Mouse (Mus musculus) MEL (cell line): ENCODE data around the gene D430041D05Rik. TPM values are rescaled to one million over a fixed set of nuclear protein-coding genes. Genes with fewer than 3 reads are reported as not detected.

ENCODE experiments used
- DNase-seq: peaks from one replicate; pipeline ENCODE4 v3.0.0; 2011; ENCODE audit warnings: low read depth, low spot score
- H3K27ac ChIP-seq: 2 replicates; pipeline ENCODE4 v1.5.1; 2012; ENCODE audit warnings: low read depth, mild to moderate bottlenecking, control low read depth, low read length, moderate library complexity; ENCODE audit not compliant: control insufficient read depth
- H3K27me3 ChIP-seq, 2 experiments: fragments of 150-350 bp in 1 of 2; sonication (generic) in 1 of 2; 2 replicates each; pipeline ENCODE4 v1.6.1; 2012; ENCODE audit warnings: low read length in 2 of 2, mild to moderate bottlenecking in 2 of 2, improper control_type of control experiment in 1 of 2, moderate library complexity in 1 of 2; ENCODE audit not compliant: insufficient read depth in 2 of 2, control insufficient read depth in 1 of 2
- H3K36me3 ChIP-seq, 2 experiments: 2 replicates each; pipeline ENCODE4 v1.6.1; 2012 to 2014; ENCODE audit warnings: low read length in 2 of 2, improper control_type of control experiment in 1 of 2, inconsistent platforms in 1 of 2, mild to moderate bottlenecking in 1 of 2; ENCODE audit not compliant: insufficient read depth in 2 of 2, control insufficient read depth in 1 of 2
- H3K4me1 ChIP-seq, 2 experiments: fragments of 150-350 bp in 1 of 2; sonication (generic) in 1 of 2; 2 replicates each; pipeline ENCODE4 v1.6.1; 2012; ENCODE audit warnings: low read length in 2 of 2, improper control_type of control experiment in 1 of 2, mild to moderate bottlenecking in 1 of 2; ENCODE audit not compliant: insufficient read depth in 2 of 2, control insufficient read depth in 1 of 2
- H3K4me3 ChIP-seq, 2 experiments: fragments of 150-350 bp in 1 of 2; sonication (generic) in 1 of 2; 2 replicates each; pipeline ENCODE4 v1.5.1; 2012; ENCODE audit warnings: low read depth in 2 of 2, low read length in 2 of 2, mild to moderate bottlenecking in 2 of 2, moderate library complexity in 2 of 2, control low read depth in 1 of 2, improper control_type of control experiment in 1 of 2; ENCODE audit not compliant: control insufficient read depth in 1 of 2, insufficient read depth in 1 of 2
- H3K79me2 ChIP-seq: 2 replicates; pipeline ENCODE4 v1.6.1; 2012; ENCODE audit warnings: mild to moderate bottlenecking, low read length, moderate library complexity; ENCODE audit not compliant: control insufficient read depth, poor library complexity, insufficient read depth
- H3K9ac ChIP-seq: 2 replicates; pipeline ENCODE4 v1.6.1; 2012; ENCODE audit warnings: low read depth, mild to moderate bottlenecking, control low read depth, low read length, moderate library complexity; ENCODE audit not compliant: control insufficient read depth, poor library complexity, severe bottlenecking
- H3K9me3 ChIP-seq: fragments of 150-350 bp; sonication (generic); replicated peaks from 2 replicates; pipeline ENCODE4 v1.6.1; 2012; ENCODE audit warnings: mild to moderate bottlenecking, low read length, improper control_type of control experiment, moderate library complexity; ENCODE audit not compliant: insufficient read depth
- E2F4 ChIP-seq: IDR thresholded peaks from 2 replicates; pipeline ENCODE4 v1.6.1; 2011; ENCODE audit warnings: low read depth, low read length, improper control_type of control experiment, borderline replicate concordance
- ETS1 ChIP-seq: IDR thresholded peaks from 2 replicates; pipeline ENCODE4 v1.6.1; 2012; ENCODE audit warnings: low read depth, mild to moderate bottlenecking, inconsistent platforms, low read length, improper control_type of control experiment, moderate library complexity
- GATA1 ChIP-seq: IDR thresholded peaks from 2 replicates; pipeline ENCODE4 v1.6.1; 2011; ENCODE audit warnings: low read depth, low read length, improper control_type of control experiment
- JUND ChIP-seq: IDR thresholded peaks from 2 replicates; pipeline ENCODE4 v1.6.1; 2011; ENCODE audit warnings: low read depth, mild to moderate bottlenecking, improper control_type of control experiment, low read length
- KAT2A ChIP-seq: conservative IDR thresholded peaks from 2 replicates; pipeline ENCODE4 v1.6.1; 2012; ENCODE audit warnings: low read depth, low read length, improper control_type of control experiment, inconsistent platforms
- MEF2A ChIP-seq: IDR thresholded peaks from 2 replicates; pipeline ENCODE4 v1.6.1; 2014; ENCODE audit warnings: low read depth, mild to moderate bottlenecking, inconsistent platforms, low read length, improper control_type of control experiment; ENCODE audit not compliant: poor library complexity, insufficient replicate concordance, severe bottlenecking; ENCODE audit errors: extremely low read depth
- MYB ChIP-seq: IDR thresholded peaks from 2 replicates; pipeline ENCODE4 v1.6.1; 2011; ENCODE audit warnings: mild to moderate bottlenecking, low read depth, low read length, improper control_type of control experiment
- POLR2AphosphoS2 ChIP-seq: IDR thresholded peaks from 2 replicates; pipeline ENCODE4 v1.6.1; 2011; ENCODE audit warnings: low read length, improper control_type of control experiment
- POLR2AphosphoS5 ChIP-seq: IDR thresholded peaks from 2 replicates; pipeline ENCODE4 v1.6.1; 2012; ENCODE audit warnings: low read depth, borderline replicate concordance, mild to moderate bottlenecking, inconsistent platforms, low read length, moderate library complexity, mixed read lengths
- RCOR1 ChIP-seq: IDR thresholded peaks from 2 replicates; pipeline ENCODE4 v1.6.1; 2012; ENCODE audit warnings: low read depth, mild to moderate bottlenecking, inconsistent platforms, low read length, improper control_type of control experiment
- SMC3 ChIP-seq: IDR thresholded peaks from 2 replicates; pipeline ENCODE4 v1.6.1; 2011; ENCODE audit warnings: low read depth, low read length, improper control_type of control experiment
- ZKSCAN1 ChIP-seq: IDR thresholded peaks from 2 replicates; pipeline ENCODE4 v1.6.1; 2012; ENCODE audit warnings: low read depth, mild to moderate bottlenecking, inconsistent platforms, low read length, improper control_type of control experiment, moderate library complexity
- ZMIZ1 ChIP-seq: IDR thresholded peaks from 2 replicates; pipeline ENCODE4 v1.6.1; 2012; ENCODE audit warnings: low read depth, mild to moderate bottlenecking, inconsistent platforms, low read length, improper control_type of control experiment, moderate library complexity
- ZNF384 ChIP-seq: IDR thresholded peaks from 2 replicates; pipeline ENCODE4 v1.6.1; 2012; ENCODE audit warnings: low read depth, mild to moderate bottlenecking, inconsistent platforms, low read length, improper control_type of control experiment
- polyA plus RNA-seq, 2 experiments: library from polyadenylated mRNA; stranded (reverse) in 1 of 2; unstranded in 1 of 2; fragments of >175 nt in 1 of 2; fragments of >200 nt in 1 of 2; gene quantifications; 2 replicates each; pipeline versions ENCODE4 v1.2.1 to v1.2.4; 2012; ENCODE audit warnings: low replicate concordance in 2 of 2, low read depth in 1 of 2; ENCODE audit not compliant: insufficient read length in 2 of 2, insufficient read depth in 1 of 2, missing spikeins in 1 of 2
- total RNA-seq: library from RNA; depleted of rRNA; stranded (reverse); fragments of 300-350 nt; gene quantifications from 2 replicates; pipeline ENCODE4 v1.2.3, GENCODE M21; 2012

Gene D430041D05Rik
- total and polyA plus RNA-seq, 3 experiments: 0.46 to 1.1 TPM; not detected in 1

DNA sequence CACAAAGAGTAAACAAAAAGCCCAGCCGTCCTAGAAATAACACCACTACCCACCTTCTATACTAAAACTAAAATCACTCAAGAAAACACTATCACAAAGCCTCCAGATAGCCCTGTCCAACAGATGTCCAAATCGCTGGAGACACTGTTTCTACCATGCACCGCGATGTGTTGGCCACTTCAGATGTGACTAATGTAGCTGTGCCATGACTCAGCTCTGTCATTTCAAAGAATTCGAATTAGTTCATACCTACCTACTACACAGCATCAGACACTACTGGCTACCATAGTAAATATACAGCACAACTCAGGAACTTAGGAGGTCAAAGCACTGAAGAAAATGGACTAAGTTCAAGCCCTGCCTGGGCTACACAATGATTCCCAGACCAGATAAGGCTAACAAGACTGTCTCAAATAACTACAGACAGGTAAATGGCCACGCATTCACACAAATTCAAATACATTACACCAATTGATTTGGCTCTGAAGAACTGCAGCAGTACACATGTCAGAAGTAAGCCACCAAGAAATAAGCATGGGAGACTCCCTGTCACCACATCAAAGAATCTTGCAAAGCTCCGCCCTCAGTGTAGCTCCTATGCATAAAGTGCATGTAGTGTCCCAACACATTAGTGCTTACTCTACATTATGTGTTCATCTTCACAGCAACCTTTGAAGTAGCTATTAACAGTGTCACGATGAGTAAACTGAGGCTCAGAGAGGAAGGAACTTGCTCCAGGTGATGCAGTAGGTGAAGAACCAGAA lies 47.9 kb upstream of the D430041D05Rik start:
- no peak for DNase-seq
- Histone ChIP-seq H3K9ac (no peak overlapping the region), H3K9me3 (no peaks in the 10 kb centered on the region), H3K79me2 (peaks cover 25% of the 10 kb centered on the region), H3K27ac (no peak overlapping the region), H3K36me3 (peaks cover 0 to 2% of the 10 kb centered on the region in 2 experiments; a peak in 2 of 4 replicates), H3K4me1 (peaks cover 0 to 2% of the 10 kb centered on the region in 2 experiments; a peak in 1 of 4 replicates), H3K27me3 (no peaks in the 10 kb centered on the region), H3K4me3 (no peak overlapping the region)
- TF ChIP-seq POLR2AphosphoS5 (no peak), ZMIZ1 (no peak), POLR2AphosphoS2 (no peak), ZKSCAN1 (no peak), KAT2A (no peak), MYB (no peak), JUND (no peak), E2F4 (no peak)

DNA sequence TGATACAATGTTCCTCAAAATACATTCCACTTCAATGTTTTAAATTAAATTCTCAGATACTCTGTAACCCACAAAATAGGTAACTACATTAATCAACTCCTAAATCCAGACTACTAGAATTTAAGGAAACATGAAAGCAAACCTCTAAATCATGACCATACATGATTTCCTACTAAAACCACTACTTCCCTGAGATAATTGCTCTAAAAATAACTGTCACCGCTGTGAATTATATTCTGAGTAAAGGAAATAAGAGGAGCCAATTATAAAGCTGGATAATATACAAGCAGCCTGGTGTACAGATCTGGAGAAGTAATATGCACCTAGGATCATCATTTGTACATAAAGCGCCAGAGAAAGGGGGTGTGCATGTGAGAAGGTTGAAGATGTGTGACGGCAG lies 46.3 kb upstream of the D430041D05Rik start:
- peaks cover 0 to 2% of the 10 kb centered on the region in 2 experiments; a peak in 2 of 4 replicates for H3K36me3 ChIP-seq
- TF ChIP-seq JUND (no peak), ETS1 (no peak), GATA1 (no peak), MEF2A (peak; percentile 66; the same call in 1 of the 2 replicates), SMC3 (no peak), RCOR1 (peak; percentile 66), ZKSCAN1 (no peak), ZNF384 (no peak)
- TF ChIP-seq, all 39 proteins: peak for 2
- Histone ChIP-seq H3K4me1 (peaks cover 0 to 2% of the 10 kb centered on the region in 2 experiments; a peak in 1 of 4 replicates), H3K27ac (no peak overlapping the region), H3K4me3 (no peak overlapping the region), H3K9ac (no peak overlapping the region), H3K27me3 (no peaks in the 10 kb centered on the region), H3K9me3 (no peaks in the 10 kb centered on the region), H3K79me2 (peaks cover 26% of the 10 kb centered on the region)
- DNase-seq: no peak
